Mouse (Mus musculus) bone marrow macrophage, adult 2 months (primary cell): ENCODE measurements around the gene A830018L16Rik.

Experiments
- CTCF ChIP-seq: IDR thresholded peaks from 2 replicates; pipeline ENCODE4 v1.5.1; 2012; ENCODE audit warnings: low read depth, mild to moderate bottlenecking, low read length, moderate library complexity
- POLR2A ChIP-seq: IDR thresholded peaks from 2 replicates; pipeline ENCODE4 v1.6.1; 2012; ENCODE audit warnings: mild to moderate bottlenecking, low read depth, low read length, borderline replicate concordance

DNA sequence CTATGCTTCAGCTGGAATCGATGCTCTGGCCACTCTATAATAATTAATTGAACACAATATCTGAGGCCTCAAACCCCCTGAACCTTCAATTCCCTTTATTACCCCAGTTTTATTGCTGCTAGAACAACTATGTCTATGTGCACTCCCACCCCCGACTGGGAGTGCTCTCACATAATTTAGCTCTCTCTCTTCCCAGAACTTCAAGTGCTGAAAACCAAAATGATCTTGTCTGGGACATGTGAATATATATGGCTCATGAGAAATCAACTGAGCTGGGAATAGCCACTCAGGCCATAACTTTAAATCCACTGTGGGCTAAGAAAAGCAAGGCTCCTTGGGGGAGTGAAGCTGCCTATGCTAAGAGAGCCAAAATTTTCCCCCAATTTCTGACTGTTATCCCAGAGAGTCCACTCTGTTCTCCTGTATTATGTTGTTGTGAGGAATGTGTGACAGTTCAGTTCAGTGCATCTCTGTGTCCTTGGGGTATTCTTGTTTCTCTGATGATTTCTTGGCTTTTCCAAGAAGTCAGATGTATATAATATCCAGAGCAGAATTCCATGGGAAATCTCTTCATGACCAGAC, 582.5 kb downstream of the A830018L16Rik start:
- TF ChIP-seq CTCF: no peak
- TF ChIP-seq POLR2A: no peak
